Mouse (Mus musculus): Measurements from ENCODE around the gene Cd81.

Cd81 gene

DNA sequence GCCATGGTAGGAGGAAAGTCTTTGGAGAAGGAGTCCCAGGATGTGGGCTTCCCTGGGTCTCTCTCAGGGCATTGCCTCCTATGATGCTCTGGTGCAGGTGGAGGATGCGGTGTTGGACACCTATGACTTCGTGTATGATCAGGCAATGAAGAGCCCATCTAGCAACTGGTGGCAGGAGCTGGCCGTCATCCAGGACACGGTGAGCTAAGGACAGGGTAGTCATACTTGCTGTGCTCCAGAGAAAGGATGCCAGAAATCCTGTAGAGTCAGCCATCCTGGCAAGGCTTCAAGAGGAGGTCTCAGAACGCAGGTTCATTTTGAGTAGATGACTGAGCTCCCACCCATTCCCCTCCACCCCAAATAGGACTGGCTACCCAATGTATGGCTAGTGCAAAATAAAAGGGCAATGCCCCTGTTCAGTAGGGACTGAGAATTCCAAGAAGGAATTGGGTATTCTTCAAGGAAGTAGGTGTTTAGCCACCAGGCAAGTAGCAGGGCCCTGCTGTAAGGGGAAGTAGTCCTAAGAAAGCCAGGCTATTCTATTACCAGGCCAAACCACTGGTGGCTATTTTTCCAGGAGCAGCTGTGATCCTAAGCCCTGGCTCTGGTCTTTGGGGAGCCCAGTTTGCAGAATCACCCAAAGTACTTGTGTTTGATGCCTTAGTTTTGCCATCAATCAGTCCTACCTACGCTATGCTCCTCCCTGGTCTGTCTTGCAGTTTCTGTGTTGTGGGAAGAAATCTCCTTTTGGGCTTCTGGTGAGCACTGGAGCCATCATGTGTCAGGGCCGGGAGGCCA, 37.5 kb upstream of the Cd81 start:
- peaks cover 2% of the 10 kb centered on the region for H3K36me3 ChIP-seq (ENCODE audit: control insufficient read depth, insufficient read depth, low read length, poor library complexity, severe bottlenecking)
- no peak for DNase-seq (ENCODE audit: low read depth, low spot score)
- H3K27me3 ChIP-seq (ENCODE audit: control insufficient read depth, insufficient read depth, low read length, poor library complexity, severe bottlenecking) = no peaks in the 10 kb centered on the region

DNA sequence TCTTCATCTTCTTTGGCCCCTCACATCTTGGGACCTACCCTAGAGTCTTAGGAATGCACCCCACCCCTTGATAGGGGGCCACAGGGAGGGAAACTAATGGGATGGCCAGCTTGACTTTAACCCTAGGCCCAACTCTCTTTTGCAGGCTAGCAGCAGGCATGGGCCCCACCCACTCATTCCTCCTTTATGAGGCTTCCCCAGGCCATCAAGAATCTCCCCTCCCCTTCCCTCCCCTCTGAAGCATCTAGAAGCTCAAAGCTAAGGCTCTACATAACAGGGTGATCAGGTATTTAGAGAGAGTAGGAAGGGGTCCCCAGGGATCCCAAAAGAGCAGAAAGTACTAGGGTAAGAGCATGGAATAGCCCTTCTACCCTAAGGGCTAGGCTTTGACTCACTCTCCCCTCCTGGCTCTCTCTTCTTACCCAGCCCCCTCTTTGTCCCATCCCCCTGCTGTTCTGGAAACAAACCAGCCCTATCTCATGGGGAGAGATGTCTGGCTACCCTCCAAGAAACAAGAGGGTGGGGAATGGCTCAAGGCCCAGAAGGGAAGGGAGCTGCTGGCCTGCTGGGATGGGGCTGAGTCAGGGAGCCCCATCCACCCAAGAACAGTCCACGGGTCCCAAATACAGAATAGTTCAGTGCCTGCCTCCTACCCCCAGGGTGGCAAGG, 36.6 kb upstream of the Cd81 start:
- peaks cover 2% of the 10 kb centered on the region for H3K36me3 ChIP-seq (ENCODE audit: control insufficient read depth, insufficient read depth, low read length, poor library complexity, severe bottlenecking)
- no peaks in the 10 kb centered on the region for H3K27me3 ChIP-seq (ENCODE audit: control insufficient read depth, insufficient read depth, low read length, poor library complexity, severe bottlenecking)
- DNase-seq (ENCODE audit: low read depth, low spot score) = no peak

DNA sequence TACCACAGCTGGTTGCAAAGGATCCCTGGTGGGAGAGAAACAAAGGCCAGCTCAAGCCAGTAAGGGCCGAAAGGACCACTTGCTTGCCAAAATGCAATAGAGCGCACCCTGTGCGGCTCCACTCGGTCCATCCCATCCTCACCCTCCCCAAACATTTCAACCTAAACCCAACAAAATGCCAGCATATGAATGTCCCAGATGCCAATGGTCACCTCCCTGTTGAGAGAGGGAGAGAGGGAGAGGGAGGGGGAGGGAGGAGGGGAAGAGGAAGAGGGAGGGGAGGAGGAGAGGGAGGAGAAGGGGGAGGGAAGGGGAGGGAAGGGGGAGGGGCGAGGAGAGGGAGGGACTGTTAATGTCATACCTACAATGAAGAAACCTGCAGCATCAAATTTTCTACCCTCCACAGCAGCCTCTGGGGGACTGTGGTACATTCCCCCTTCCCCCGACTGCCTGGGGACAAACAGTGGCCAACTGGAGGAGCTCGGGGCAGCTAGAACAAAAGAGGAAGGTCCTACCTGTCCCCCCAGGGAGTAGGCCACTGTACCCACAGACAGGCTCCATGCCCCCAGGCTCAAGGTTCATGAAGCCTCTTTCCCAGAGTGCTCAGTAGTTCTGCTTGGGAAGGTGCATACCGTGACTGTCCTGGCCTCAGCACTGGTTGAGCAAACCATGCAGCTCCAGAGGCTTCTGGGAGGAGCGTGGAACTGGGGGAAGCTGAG, 36.0 kb upstream of the Cd81 start:
- peak; percentile 44 for DNase-seq (ENCODE audit: low read depth, low spot score)
- Histone ChIP-seq H3K27me3 (ENCODE audit: control insufficient read depth, insufficient read depth, low read length, poor library complexity, severe bottlenecking) (no peaks in the 10 kb centered on the region), H3K36me3 (ENCODE audit: control insufficient read depth, insufficient read depth, low read length, poor library complexity, severe bottlenecking) (peaks cover 2% of the 10 kb centered on the region)

DNA sequence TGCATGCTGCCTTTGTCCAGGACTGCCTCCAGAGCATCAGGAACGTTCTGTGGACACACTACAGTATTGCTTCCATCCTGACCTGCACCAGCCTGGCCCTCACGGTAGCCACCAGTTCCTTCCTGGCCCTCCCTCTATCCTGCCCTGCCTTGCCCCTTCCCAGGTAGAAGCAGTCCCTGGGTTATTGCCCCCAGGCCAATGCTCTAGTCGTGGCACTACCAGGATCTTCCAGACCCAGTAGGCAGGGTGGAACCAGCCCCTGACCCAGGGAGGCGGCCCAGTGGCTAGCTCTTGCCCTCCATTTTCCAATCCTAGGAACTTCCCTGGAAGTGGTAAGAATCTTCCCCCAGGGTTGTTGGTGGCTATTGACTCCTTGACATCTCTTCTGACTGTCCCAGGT, 35.4 kb upstream of the Cd81 start:
- peaks cover 2% of the 10 kb centered on the region for H3K36me3 ChIP-seq (ENCODE audit: control insufficient read depth, insufficient read depth, low read length, poor library complexity, severe bottlenecking)
- DNase-seq (ENCODE audit: low read depth, low spot score) = no peak
- H3K27me3 ChIP-seq (ENCODE audit: control insufficient read depth, insufficient read depth, low read length, poor library complexity, severe bottlenecking) = no peaks in the 10 kb centered on the region

DNA sequence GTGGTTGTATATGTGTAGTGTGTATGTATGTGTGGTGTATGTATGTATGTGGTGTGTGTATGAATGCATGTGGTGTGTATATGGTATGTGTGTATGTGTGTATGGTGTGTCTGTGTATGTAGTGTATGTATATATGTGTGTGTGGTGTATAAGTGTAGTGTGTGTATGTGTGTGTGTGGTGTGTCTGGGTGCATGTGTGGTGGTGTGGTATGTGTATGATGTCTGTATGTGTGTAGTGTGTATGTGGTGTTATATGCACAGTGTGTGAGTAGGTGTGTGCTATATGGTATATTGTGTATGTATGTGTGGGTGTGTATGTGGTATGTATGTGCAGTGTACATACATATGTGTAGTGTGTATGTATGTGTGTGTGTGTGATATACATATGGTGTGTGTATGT, 32.5 kb upstream of the Cd81 start:
- Histone ChIP-seq H3K36me3 (ENCODE audit: control insufficient read depth, insufficient read depth, low read length, poor library complexity, severe bottlenecking) (peaks cover 2% of the 10 kb centered on the region), H3K27me3 (ENCODE audit: control insufficient read depth, insufficient read depth, low read length, poor library complexity, severe bottlenecking) (no peaks in the 10 kb centered on the region)
- no peak for DNase-seq (ENCODE audit: low read depth, low spot score)

DNA sequence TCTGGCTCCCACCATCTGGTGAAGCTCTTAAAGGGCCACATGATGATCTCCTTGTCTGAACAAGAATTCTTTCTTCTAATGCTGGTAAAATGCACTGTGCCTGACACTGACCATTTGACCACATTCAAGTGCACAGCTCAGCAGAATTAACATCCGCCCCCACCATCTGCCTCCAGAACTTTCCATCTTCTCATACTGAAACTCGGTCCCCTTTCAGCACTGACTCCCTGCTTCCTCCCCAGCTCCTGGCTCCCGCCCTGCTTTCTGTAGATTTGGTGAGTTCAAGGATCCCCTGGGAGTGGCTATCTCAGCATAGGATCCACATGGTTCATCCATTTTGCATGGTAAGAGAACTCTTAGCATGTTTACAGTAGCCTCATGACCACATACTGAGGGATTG, 31.8 kb upstream of the Cd81 start:
- Histone ChIP-seq H3K27me3 (ENCODE audit: control insufficient read depth, insufficient read depth, low read length, poor library complexity, severe bottlenecking) (no peaks in the 10 kb centered on the region), H3K36me3 (ENCODE audit: control insufficient read depth, insufficient read depth, low read length, poor library complexity, severe bottlenecking) (peaks cover 2% of the 10 kb centered on the region)
- no peak for DNase-seq (ENCODE audit: low read depth, low spot score)

DNA sequence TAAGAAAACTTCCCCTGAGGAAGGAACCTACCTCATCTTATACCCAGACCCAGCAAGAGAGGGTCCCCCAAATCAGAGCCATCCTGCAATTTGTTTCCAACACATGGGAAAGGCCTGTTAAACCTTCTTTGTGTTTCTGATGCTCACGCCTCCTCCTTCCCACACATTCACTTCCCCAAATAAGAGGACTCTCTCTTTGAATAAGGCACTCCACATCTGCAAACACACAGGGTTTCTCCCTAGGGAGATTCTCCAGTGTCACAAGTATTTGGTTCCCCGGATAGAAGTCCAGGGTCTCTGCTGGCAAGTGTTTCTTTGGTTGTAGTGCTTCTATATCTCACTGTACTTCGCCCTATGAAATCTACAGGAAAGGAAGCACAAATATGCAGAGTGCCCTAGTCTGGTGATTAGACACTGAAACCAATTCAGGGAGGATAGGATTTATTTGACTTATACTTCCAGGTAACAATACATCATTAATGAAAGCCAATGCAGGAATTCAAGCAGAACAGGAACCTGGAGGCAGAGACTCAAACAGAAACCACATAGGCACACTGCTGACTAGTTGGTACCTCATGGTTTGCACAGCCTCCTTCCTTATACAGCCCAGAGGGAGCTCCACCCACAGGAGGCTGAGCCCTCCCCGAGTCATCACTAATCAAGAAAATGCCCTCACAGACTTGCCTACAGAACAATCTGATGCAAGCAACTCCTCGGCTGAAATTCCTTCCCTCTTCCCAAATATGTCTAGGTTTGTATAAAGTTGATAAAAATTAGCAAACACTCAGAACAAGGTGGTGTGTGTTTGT, 31.0 kb upstream of the Cd81 start:
- H3K36me3 ChIP-seq (ENCODE audit: control insufficient read depth, insufficient read depth, low read length, poor library complexity, severe bottlenecking) = peaks cover 2% of the 10 kb centered on the region
- DNase-seq (ENCODE audit: low read depth, low spot score) = peak; percentile 60
- H3K27me3 ChIP-seq (ENCODE audit: control insufficient read depth, insufficient read depth, low read length, poor library complexity, severe bottlenecking) = no peaks in the 10 kb centered on the region

DNA sequence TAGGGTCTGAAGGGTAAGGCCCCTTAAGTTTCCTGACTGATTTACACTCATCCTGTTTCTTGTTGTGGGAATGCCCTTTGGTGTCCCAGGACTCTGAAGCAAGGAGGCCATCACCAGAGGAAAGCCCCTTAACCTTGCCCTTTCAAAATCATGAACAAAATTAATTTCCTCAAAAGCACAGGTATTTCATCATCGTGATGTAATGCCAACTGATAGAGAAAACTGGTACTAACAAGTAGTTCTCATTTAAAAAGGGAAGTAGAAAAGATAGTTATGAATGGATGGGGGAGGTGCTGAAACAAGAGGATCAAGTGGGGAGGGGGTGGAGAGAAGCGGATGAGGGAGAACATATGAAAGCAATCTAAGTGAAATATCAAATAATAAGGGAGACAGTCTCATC, 29.0 kb upstream of the Cd81 start:
- Histone ChIP-seq H3K27me3 (ENCODE audit: control insufficient read depth, insufficient read depth, low read length, poor library complexity, severe bottlenecking) (no peaks in the 10 kb centered on the region), H3K36me3 (ENCODE audit: control insufficient read depth, insufficient read depth, low read length, poor library complexity, severe bottlenecking) (no peaks in the 10 kb centered on the region; the same call in 1 of the 2 replicates)
- DNase-seq (ENCODE audit: low read depth, low spot score) = peak; percentile 72

DNA sequence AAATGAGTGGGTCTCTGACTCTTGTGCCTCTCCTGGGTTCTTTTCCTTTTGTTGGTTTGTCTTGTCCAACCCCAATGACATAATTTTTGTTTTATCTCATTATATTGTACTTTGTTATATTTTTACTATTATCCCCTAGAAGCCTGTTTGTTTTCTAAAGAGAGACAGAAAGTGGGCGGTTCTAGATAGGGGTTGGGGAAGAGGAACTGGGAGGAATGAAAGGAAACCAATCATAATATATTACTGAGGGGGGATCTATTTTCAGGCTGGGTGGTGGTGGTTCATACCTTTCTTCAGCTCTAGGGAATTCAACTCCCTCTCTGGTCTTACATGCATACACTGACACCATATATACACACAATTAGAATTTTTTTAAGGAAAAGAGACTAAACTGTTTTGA, 28.2 kb upstream of the Cd81 start:
- Histone ChIP-seq H3K36me3 (ENCODE audit: control insufficient read depth, insufficient read depth, low read length, poor library complexity, severe bottlenecking) (no peaks in the 10 kb centered on the region), H3K27me3 (ENCODE audit: control insufficient read depth, insufficient read depth, low read length, poor library complexity, severe bottlenecking) (no peaks in the 10 kb centered on the region)
- no peak for DNase-seq (ENCODE audit: low read depth, low spot score)

DNA sequence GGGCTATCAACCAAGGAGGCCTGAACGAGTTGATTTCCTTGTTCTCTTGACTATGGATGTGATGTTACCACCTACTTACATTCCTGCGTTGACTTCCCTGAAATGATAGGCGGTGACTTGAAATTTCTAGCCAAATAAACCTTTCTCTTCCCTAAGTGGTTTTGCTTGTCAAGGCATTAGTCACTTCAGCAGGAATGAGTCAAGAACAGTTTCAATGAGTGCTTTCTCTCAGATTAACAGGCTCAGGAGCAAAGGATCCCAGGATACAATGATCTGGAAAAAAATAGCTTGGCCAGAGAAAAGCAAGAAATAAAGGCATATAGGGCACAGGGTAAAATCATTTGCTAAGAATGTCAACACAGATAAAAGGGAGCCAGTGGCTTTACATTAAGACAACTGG, 27.0 kb upstream of the Cd81 start:
- Histone ChIP-seq H3K36me3 (ENCODE audit: control insufficient read depth, insufficient read depth, low read length, poor library complexity, severe bottlenecking) (no peaks in the 10 kb centered on the region), H3K27me3 (ENCODE audit: control insufficient read depth, insufficient read depth, low read length, poor library complexity, severe bottlenecking) (no peaks in the 10 kb centered on the region)
- no peak for DNase-seq (ENCODE audit: low read depth, low spot score)

DNA sequence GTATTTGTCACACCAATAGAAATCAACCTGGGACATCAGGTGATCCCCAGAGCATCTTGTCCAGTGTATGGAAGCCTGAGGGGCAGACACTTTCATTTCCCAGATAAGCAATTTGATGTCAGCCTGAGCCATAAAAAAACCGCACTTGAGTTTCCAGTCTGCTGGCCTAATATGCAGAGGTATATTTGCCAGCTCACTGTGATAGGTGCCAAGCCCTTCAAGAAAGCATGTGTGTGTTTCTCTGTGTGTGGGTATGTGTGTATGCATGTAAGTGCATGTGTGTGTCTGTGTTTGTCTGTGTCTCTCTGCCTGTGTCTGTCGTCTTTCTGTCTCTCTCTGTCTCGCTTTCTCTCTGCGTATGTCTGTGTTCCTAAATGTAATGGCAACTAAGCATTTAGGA, 25.3 kb upstream of the Cd81 start:
- no peak for DNase-seq (ENCODE audit: low read depth, low spot score)
- Histone ChIP-seq H3K36me3 (ENCODE audit: control insufficient read depth, insufficient read depth, low read length, poor library complexity, severe bottlenecking) (no peaks in the 10 kb centered on the region), H3K27me3 (ENCODE audit: control insufficient read depth, insufficient read depth, low read length, poor library complexity, severe bottlenecking) (no peaks in the 10 kb centered on the region)

DNA sequence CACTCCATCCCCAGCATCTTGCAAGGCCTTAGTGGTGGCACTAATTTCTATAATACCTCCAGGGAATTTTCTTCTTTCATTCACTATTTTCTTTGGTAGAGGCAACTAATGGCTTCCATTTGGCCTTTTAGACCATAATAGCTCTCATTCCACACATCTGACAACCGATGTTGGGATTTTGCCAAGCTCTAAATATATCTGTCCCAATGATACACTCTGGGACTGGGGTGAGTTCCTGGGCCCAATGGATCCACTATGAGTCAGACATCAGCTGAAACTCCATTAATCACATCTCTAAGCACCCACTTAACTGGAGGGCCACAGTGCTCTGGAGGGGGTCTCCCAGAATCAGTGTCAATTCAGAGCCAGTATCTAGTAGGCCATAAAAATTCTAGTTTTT, 20.7 kb upstream of the Cd81 start:
- no peaks in the 10 kb centered on the region for H3K27me3 ChIP-seq (ENCODE audit: control insufficient read depth, insufficient read depth, low read length, poor library complexity, severe bottlenecking)
- DNase-seq (ENCODE audit: low read depth, low spot score) = no peak
- no peaks in the 10 kb centered on the region for H3K36me3 ChIP-seq (ENCODE audit: control insufficient read depth, insufficient read depth, low read length, poor library complexity, severe bottlenecking)

DNA sequence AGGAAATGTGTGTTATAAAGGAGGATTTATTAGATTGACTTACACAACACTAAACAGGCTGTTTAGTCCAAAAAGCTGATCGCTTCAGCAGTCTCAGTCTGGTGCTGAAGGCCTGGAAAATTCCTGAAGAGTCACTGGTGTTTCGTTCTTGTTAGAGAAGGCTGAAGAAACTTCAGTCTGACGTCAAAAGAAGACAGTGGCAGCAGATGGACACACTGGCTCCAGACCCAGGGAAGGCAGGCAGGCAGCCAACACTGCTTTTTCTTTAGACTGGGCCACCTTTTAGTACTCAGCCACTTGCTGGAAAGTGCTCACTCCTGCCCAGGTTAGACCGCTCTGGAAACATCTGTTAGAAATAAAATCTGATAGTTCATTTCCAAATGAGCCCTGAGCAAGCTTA, 19.0 kb upstream of the Cd81 start:
- DNase-seq (ENCODE audit: low read depth, low spot score) = no peak
- Histone ChIP-seq H3K27me3 (ENCODE audit: control insufficient read depth, insufficient read depth, low read length, poor library complexity, severe bottlenecking) (no peaks in the 10 kb centered on the region), H3K36me3 (ENCODE audit: control insufficient read depth, insufficient read depth, low read length, poor library complexity, severe bottlenecking) (no peaks in the 10 kb centered on the region)

DNA sequence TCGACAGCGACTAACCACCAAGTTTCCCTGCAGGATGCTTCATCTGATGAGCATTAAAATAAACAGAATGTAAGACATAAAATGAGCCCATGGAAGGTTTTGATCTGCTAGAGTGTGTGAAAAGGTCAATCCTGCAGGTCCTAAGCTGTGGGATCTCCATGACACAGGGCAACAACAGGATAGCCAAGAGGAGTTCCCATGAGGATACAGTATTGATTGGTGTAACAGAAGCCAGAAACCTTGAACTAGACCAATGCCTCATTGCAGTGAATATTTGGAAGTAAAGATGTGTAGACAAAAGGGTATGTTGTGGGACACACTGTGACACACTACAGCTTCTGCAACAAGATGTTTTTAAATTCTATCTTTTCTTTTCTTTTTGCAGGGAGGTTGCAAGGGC, 18.4 kb upstream of the Cd81 start:
- DNase-seq (ENCODE audit: low read depth, low spot score) = no peak

More for the DNA sequence above, 18.4 kb upstream of the Cd81 start:
- Histone ChIP-seq H3K36me3 (ENCODE audit: control insufficient read depth, insufficient read depth, low read length, poor library complexity, severe bottlenecking) (no peaks in the 10 kb centered on the region), H3K27me3 (ENCODE audit: control insufficient read depth, insufficient read depth, low read length, poor library complexity, severe bottlenecking) (no peaks in the 10 kb centered on the region)

Measured in splenic B cell, adult 2 months (primary cell).